Mouse (Mus musculus) C2C12 (cell line): ENCODE results near the gene Itm2c.

Experiments used
- CEBPB ChIP-seq: IDR thresholded peaks from one replicate; pipeline ENCODE4 v1.6.1; 2011; ENCODE audit warnings: low read depth, mild to moderate bottlenecking, control low read depth, moderate library complexity
- CTCF ChIP-seq: IDR thresholded peaks from one replicate; pipeline ENCODE4 v1.5.1; 2011; ENCODE audit not compliant: control insufficient read depth, insufficient read depth, insufficient read length
- FOSL1 ChIP-seq: IDR thresholded peaks from one replicate; pipeline ENCODE4 v1.8.0; 2011; ENCODE audit warnings: mild to moderate bottlenecking, low read length; ENCODE audit not compliant: poor library complexity, insufficient read depth, severe bottlenecking
- MAX ChIP-seq: IDR thresholded peaks from one replicate; pipeline ENCODE4 v1.6.1; 2011; ENCODE audit warnings: mild to moderate bottlenecking, control low read depth
- MYOD1 ChIP-seq: IDR thresholded peaks from one replicate; pipeline ENCODE4 v1.6.1; 2011; ENCODE audit warnings: low read depth; ENCODE audit not compliant: control insufficient read depth, insufficient read length
- MYOG ChIP-seq: IDR thresholded peaks from one replicate; pipeline ENCODE4 v1.6.1; 2011; ENCODE audit not compliant: control insufficient read depth, insufficient read length; ENCODE audit errors: extremely low read depth
- USF1 ChIP-seq: IDR thresholded peaks from one replicate; pipeline ENCODE4 v1.6.1; 2011; ENCODE audit warnings: low read depth, mild to moderate bottlenecking, control low read depth, moderate library complexity

DNA sequence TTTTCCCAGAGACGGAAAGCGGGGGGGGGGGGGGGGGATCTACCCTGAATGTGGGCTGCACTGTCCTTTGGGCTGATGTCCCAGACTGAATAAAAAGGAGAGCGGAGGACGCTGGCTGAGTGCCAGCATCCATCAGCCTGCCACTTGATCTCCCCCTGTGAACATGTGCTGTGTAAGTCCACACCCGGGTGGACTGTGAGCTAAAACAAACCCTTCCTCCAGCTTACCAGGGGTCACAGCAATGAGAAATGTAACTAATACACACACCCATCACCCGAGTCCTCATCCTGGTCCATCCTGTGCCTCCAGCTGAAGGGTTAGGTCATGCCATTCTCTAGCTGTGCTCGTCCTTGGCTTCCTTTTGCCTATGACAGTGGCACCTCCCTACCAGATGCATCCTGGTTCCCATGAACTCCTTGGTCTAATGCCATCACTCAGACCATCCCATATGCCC, 8.1 kb downstream of the Itm2c start:
- TF ChIP-seq CTCF (no peak), USF1 (no peak), CEBPB (no peak), MYOD1 (no peak), MAX (no peak), MYOG (no peak), FOSL1 (no peak)
